Mouse (Mus musculus) limb, embryonic 12.5 days (tissue): ENCODE measurements around the gene Vps50. TPM values are rescaled to one million over a fixed set of nuclear protein-coding genes. Genes with fewer than 3 reads are reported as not detected.
"Not testable (repeated sequence)": the region's sequence is repeated elsewhere in the genome, so short reads cannot be mapped to it uniquely, and the experiment has no call there.

ENCODE experiments used
- ATAC-seq: fragments of 200-750 bp; cut with Nextera tagmentation; 2 replicates; pipeline ENCODE4 v1.8.0; 2017; ENCODE audit warnings: low read depth, moderate TSS enrichment; ENCODE audit not compliant: insufficient number of reproducible peaks, insufficient read depth, low FRiP score, low TSS enrichment
- H3K27ac ChIP-seq: fragments of 300-500 bp; sonication (generic); 2 replicates; pipeline ENCODE4 v1.5.1; 2016; ENCODE audit warnings: mild to moderate bottlenecking, moderate library complexity
- H3K27me3 ChIP-seq: fragments of 300-500 bp; sonication (generic); 2 replicates; pipeline ENCODE4 v1.6.1; 2016; ENCODE audit warnings: mild to moderate bottlenecking, moderate library complexity
- H3K36me3 ChIP-seq: fragments of 300-500 bp; sonication (generic); 2 replicates; pipeline ENCODE4 v1.6.1; 2016; ENCODE audit warnings: mild to moderate bottlenecking, moderate library complexity
- H3K4me1 ChIP-seq: fragments of 300-500 bp; sonication (generic); replicated peaks from 2 replicates; pipeline ENCODE4 v1.6.1; 2016
- H3K4me2 ChIP-seq: fragments of 300-500 bp; sonication (generic); 2 replicates; pipeline ENCODE4 v1.6.1; 2016; ENCODE audit warnings: mild to moderate bottlenecking, moderate library complexity
- H3K4me3 ChIP-seq: fragments of 300-500 bp; sonication (generic); replicated peaks from 2 replicates; pipeline ENCODE4 v1.5.1; 2016; ENCODE audit warnings: mild to moderate bottlenecking
- H3K9ac ChIP-seq: fragments of 300-500 bp; sonication (generic); replicated peaks from 2 replicates; pipeline ENCODE4 v1.6.1; 2016; ENCODE audit warnings: mild to moderate bottlenecking, moderate library complexity
- H3K9me3 ChIP-seq: fragments of 300-500 bp; sonication (generic); 2 replicates; pipeline ENCODE4 v1.6.1; 2016; ENCODE audit warnings: mild to moderate bottlenecking, moderate library complexity
- WGBS: fragments of 180-500 bp; shearing (Covaris S2); methylation state at CpG from one replicate; pipeline ENCODE4 v1.1.7; 2016; 5-methylcytosine and 5-hydroxymethylcytosine counted together
- polyA plus RNA-seq: library from polyadenylated mRNA; unstranded; fragments of >200 nt; fragmentation: Nextera tagmentation; extraction: Ambion mirVana; gene quantifications from 2 replicates; pipeline ENCODE4 v1.2.1, GENCODE M21; 2016

Vps50 gene
- polyA plus RNA-seq, 1 experiment from 2014 or later: 37.2 TPM

DNA sequence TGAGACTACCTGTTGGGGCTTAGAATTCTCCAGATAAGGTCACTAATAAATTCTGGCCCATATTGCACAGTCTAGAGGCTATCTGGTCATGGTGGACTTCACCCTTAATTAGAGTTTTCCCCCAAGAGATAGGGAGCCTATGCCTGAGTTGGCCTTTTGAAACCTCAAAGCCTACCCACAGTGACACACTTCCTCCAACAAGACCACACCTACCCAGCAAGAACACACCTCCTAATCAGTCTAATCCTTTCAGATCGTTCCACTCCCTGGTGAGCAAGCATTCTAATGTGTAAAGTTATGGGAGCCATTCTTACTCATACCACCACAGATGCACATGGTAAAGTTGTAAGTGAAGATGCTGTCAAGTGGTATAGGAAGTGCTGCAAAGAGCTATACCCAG lies 37.9 kb downstream of the Vps50 start:
- H3K27ac ChIP-seq: no peak overlapping the region
- peaks cover 3% of the 10 kb centered on the region; the same call in 1 of the 2 replicates for H3K36me3 ChIP-seq
- H3K4me3 ChIP-seq: no peak overlapping the region
- H3K4me2 ChIP-seq: no peak overlapping the region
- H3K9me3 ChIP-seq: no peaks in the 10 kb centered on the region
- 0 out of 2 replicates have a peak, but pooled peaks cover 3% of the 10 kb centered on the region for H3K4me1 ChIP-seq
- WGBS: 74% methylated on average over 1 of the region's 1 CpGs
- ATAC-seq: no peak
- no peaks in the 10 kb centered on the region for H3K27me3 ChIP-seq
- no peak overlapping the region for H3K9ac ChIP-seq

DNA sequence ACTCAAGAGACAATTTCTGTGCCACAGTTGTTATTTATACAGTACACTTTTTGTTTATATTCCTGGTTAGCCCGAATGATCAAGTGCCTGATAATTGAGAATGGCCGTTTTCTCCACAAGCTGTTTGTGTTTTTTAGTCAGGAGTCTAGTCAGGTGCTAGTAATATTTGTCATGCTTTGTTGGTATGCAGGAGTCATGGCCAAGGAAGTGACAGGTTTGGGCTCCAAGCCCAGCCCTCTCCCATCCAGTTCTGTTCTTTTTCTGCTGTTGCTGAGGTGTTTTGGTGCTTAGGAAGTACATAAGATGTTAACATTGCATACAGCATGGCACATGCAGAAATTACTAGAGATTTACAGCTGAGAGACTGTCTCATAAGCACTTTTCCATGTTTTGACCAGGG lies 41.3 kb downstream of the Vps50 start:
- Histone ChIP-seq H3K27ac (0 out of 2 replicates have a peak overlapping the region, but pooled peaks have one; percentile 14), H3K4me3 (no peak overlapping the region), H3K4me2 (no peak overlapping the region), H3K9ac (no peak overlapping the region), H3K36me3 (peaks cover 3% of the 10 kb centered on the region; the same call in 1 of the 2 replicates), H3K4me1 (0 out of 2 replicates have a peak, but pooled peaks cover 3% of the 10 kb centered on the region), H3K9me3 (no peaks in the 10 kb centered on the region), H3K27me3 (no peaks in the 10 kb centered on the region)
- ATAC-seq: no peak
- 76% methylated on average over 2 of the region's 2 CpGs for WGBS

DNA sequence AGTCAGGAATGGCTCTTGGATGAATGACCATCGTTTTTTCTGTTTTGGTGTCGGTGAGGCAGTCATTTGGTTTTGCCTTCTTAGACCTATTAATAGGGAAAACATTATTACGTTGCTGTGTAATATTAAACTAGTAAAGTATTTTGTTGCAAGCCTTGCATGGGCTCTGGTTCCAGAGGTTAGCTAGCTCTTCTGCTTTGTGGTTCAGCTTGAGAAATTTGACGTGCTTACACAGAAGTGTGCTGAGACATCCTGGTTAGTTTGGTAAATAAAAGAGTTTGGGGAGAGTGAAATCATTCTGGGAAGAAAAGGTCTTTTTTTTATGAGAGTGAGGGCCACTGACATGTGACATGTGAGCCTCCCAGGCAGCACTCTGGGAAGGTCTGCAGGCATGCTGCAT lies 45.7 kb downstream of the Vps50 start:
- WGBS: 82% methylated on average over 4 of the region's 4 CpGs
- no peak for ATAC-seq
- Histone ChIP-seq H3K27ac (no peak overlapping the region), H3K4me2 (no peak overlapping the region), H3K4me3 (no peak overlapping the region), H3K9ac (no peak overlapping the region), H3K4me1 (0 out of 2 replicates have a peak, but pooled peaks cover 3% of the 10 kb centered on the region), H3K27me3 (no peaks in the 10 kb centered on the region), H3K36me3 (no peaks in the 10 kb centered on the region), H3K9me3 (no peaks in the 10 kb centered on the region)

DNA sequence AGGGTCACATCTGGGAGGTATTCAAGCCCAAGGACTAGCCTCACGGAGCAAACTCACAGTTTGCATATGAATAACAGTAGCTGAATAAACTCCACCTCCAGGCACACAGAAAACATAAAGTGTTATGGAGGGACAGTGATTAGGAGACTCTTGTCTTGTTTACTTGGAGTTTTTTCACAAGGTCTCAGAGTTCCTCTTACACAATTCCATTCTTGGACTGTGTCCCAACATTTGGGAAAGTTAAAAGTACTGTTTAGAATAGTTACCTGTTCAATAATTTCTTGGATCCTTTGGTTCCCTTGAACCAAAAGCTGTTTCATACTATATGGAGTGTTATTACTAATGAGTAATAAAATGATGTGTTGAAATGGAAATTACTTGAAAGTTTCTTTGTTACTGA lies 46.8 kb downstream of the Vps50 start:
- no peaks in the 10 kb centered on the region for H3K36me3 ChIP-seq
- no peak overlapping the region for H3K9ac ChIP-seq
- no peaks in the 10 kb centered on the region for H3K27me3 ChIP-seq
- no peaks in the 10 kb centered on the region for H3K9me3 ChIP-seq
- H3K4me1 ChIP-seq: no peaks in the 10 kb centered on the region
- no peak for ATAC-seq
- WGBS: 57% methylated on average over 1 of the region's 1 CpGs
- H3K4me3 ChIP-seq: no peak overlapping the region
- H3K4me2 ChIP-seq: no peak overlapping the region
- no peak overlapping the region for H3K27ac ChIP-seq

DNA sequence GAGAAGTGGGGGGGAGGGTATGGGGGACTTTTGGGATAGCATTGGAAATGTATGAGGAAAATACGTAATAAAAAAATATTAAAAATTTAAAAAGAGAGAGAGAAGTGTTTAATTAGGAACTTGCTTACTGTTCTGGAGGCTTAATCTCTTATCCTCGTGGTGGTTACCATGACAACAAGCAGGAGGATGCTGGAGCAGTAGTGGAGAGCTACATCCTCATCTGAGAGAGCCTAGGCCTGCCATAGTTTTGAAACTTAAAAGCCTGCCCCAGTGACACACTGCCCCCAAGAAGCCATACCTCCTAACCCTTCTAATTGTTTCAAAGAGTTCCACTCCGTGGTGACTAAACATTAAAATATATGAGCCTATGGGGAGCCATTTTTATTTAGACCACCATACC lies 50.8 kb downstream of the Vps50 start:
- no peak overlapping the region for H3K4me3 ChIP-seq
- no peaks in the 10 kb centered on the region for H3K27me3 ChIP-seq
- no peak overlapping the region for H3K9ac ChIP-seq
- WGBS: 84% methylated on average over 3 of the region's 3 CpGs
- ATAC-seq: no peak
- no peaks in the 10 kb centered on the region for H3K9me3 ChIP-seq
- H3K36me3 ChIP-seq: peaks cover 5% of the 10 kb centered on the region; the same call in 1 of the 2 replicates
- no peak overlapping the region for H3K27ac ChIP-seq
- no peaks in the 10 kb centered on the region for H3K4me1 ChIP-seq
- no peak overlapping the region for H3K4me2 ChIP-seq

DNA sequence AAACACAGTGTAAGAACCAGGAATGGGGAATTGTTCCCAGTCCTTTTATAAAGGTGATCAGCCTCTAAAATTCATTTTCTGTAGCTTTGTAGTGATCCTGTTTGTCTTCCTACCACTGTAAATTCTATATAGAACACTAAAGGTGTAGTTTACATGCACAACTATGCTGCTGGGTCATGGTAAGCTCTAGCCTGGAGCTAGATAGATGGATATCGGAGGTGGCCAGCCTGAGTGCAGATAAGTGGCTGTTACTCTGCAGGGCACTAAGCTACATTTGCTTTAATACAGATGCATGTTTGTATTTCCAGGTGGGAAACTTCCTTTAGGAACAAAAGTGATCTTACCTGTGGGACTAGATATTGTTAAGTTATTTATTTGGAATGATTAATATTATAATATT lies 51.8 kb downstream of the Vps50 start:
- ATAC-seq: no peak
- Histone ChIP-seq H3K4me1 (no peaks in the 10 kb centered on the region), H3K4me2 (no peak overlapping the region), H3K36me3 (peaks cover 5% of the 10 kb centered on the region; the same call in 1 of the 2 replicates), H3K9me3 (no peaks in the 10 kb centered on the region), H3K4me3 (no peak overlapping the region), H3K27ac (no peak overlapping the region), H3K9ac (no peak overlapping the region), H3K27me3 (no peaks in the 10 kb centered on the region)
- 91% methylated on average over 1 of the region's 1 CpGs for WGBS

DNA sequence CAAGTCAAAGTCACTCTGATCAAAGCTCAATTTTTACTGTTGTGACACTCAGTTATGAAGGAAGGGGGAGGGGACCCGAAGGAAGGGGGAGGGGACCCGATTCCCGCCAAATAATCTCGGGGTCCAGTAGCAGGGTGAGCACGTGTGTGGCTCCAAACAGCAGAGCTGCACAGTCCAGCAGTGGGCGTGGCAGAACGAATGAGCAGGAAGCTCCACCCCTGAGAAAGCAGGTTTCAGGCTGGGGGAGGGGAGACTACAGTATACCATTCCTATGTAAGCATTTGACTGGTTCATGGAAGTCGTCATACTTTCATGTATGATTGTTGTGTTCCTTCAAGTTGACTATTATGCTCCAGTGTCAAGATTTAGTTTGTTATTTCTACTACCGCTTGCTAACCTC lies 54.5 kb downstream of the Vps50 start:
- ATAC-seq, H3K4me3 ChIP-seq, H3K9ac ChIP-seq, H3K27me3 ChIP-seq, H3K27ac ChIP-seq, H3K4me1 ChIP-seq, H3K9me3 ChIP-seq, H3K4me2 ChIP-seq: not testable (repeated sequence)
- WGBS: 88% methylated on average over 9 of the region's 9 CpGs
- peaks cover 16% of the 10 kb centered on the region for H3K36me3 ChIP-seq

DNA sequence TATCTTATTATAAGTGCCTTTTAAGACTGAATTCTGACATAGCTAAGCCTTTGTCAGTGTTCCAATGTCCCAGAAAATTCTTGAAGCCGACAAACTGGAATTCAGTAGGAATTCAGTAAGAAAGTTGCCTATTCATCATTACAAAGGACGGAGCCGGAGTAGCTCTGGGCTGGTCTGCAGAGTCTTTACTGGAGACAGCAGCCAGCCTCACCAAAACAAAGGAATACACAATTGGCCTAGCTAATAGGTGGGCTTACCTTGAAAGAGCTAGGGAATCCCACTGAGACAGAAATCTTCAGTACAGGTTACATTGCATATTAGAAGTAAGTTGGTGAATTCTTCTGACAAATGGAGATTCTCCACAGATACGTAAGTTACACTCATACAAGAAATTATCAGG lies 59.0 kb downstream of the Vps50 start:
- no peak overlapping the region for H3K4me3 ChIP-seq
- ATAC-seq: no peak
- H3K36me3 ChIP-seq: peaks cover 16% of the 10 kb centered on the region
- no peak overlapping the region for H3K4me2 ChIP-seq
- 95% methylated on average over 4 of the region's 4 CpGs for WGBS
- H3K9me3 ChIP-seq: no peaks in the 10 kb centered on the region
- no peak overlapping the region for H3K27ac ChIP-seq
- no peaks in the 10 kb centered on the region for H3K4me1 ChIP-seq
- no peaks in the 10 kb centered on the region for H3K27me3 ChIP-seq
- no peak overlapping the region for H3K9ac ChIP-seq

DNA sequence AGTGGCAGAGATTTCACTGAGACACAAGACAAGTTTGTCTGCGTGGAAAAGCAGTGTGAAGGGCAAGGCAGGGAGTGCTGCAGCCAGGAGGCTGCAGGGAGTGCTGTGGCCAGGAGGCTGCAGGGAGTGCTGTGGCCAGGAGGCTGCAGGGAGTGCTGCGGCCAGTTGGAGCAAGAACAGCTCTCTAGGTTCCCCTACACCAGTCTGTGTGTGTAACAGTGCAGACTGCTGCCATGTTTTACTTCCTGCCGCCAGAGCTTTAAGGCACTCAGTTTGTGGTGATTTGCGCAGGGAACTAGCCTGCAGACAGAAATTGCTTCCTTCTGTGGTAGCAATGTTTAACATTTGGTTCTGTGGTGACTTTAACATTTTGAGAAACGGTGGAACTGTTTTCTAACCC lies 61.8 kb downstream of the Vps50 start:
- no peaks in the 10 kb centered on the region for H3K27me3 ChIP-seq
- no peaks in the 10 kb centered on the region for H3K9me3 ChIP-seq
- H3K9ac ChIP-seq: no peak overlapping the region
- H3K36me3 ChIP-seq: peaks cover 16% of the 10 kb centered on the region
- H3K4me3 ChIP-seq: no peak overlapping the region
- H3K4me2 ChIP-seq: no peak overlapping the region
- H3K27ac ChIP-seq: no peak overlapping the region
- no peak for ATAC-seq
- WGBS: 37% methylated on average over 5 of the region's 5 CpGs
- no peaks in the 10 kb centered on the region for H3K4me1 ChIP-seq

DNA sequence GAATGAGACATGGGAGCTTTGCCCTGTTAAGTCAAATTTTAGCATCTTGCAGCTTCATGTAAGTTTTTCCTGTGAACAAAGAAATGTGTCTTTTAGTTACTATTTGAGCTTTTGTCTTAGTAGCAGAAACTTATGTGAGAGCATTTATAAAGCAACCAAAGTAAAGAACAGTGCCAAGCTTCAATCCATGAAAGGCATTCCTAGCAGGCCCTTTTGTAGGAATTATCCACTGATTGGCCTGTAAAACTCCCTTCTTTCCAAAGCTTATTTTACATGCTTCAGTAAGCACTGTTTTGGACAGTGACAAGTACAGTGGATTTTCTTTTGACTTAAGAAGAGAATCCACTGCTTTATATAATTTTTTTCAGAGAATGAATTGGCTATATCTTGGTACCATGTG lies 64.1 kb downstream of the Vps50 start:
- ATAC-seq: no peak
- Histone ChIP-seq H3K9ac (no peak overlapping the region), H3K4me1 (no peaks in the 10 kb centered on the region), H3K27me3 (no peaks in the 10 kb centered on the region), H3K36me3 (peaks cover 9% of the 10 kb centered on the region), H3K4me2 (no peak overlapping the region), H3K27ac (no peak overlapping the region), H3K9me3 (no peaks in the 10 kb centered on the region), H3K4me3 (no peak overlapping the region)

DNA sequence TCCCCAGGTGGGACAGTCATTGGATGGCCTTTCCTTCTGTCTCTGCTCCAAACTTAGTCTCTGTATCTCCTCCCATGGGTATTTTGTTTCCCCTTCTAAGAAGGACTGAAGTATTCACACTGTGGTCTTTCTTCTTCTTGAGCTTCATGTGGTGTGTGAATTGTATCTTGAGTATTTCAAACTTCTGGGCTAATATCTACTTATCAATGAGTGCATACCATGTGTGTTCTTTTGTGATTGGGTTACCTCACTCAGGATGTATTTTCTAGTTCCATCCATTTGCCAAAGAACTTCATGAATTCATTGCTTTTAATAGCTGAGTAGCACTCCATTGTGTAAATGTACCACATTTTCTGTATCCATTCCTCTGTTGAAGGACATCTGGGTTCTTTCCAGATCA lies 65.9 kb downstream of the Vps50 start:
- H3K27me3 ChIP-seq, H3K9ac ChIP-seq, H3K4me2 ChIP-seq, H3K27ac ChIP-seq, H3K4me1 ChIP-seq, H3K9me3 ChIP-seq, ATAC-seq, H3K4me3 ChIP-seq: not testable (repeated sequence)
- H3K36me3 ChIP-seq: peaks cover 13% of the 10 kb centered on the region

DNA sequence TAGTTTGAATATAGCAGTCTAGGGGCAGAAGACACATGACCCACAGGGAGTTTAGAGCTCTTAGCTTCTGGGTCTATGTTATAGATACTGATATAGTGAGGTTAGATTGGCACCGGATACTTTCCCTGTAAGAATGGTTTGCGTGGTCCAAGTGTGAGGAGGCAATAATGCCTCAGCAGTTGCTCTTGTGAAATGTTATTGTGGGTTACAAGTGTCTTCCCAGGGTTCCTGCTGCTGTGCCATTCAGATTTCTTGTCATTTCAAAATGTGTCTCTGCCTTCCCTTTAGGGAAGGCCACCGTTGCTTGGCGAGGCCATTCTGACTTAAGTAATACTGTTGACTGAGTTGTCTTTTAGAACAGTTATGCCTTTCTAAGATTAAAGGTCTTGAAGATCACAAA lies 66.8 kb downstream of the Vps50 start:
- no peak overlapping the region for H3K27ac ChIP-seq
- H3K9ac ChIP-seq: no peak overlapping the region
- H3K4me1 ChIP-seq: no peaks in the 10 kb centered on the region
- ATAC-seq: no peak
- H3K4me2 ChIP-seq: no peak overlapping the region
- no peaks in the 10 kb centered on the region for H3K9me3 ChIP-seq
- WGBS: 91% methylated on average over 4 of the region's 4 CpGs
- H3K4me3 ChIP-seq: no peak overlapping the region
- H3K27me3 ChIP-seq: no peaks in the 10 kb centered on the region
- peaks cover 13% of the 10 kb centered on the region for H3K36me3 ChIP-seq
